Mouse (Mus musculus): ENCODE measurements around the gene Mettl27. TPM values are rescaled to one million over a fixed set of nuclear protein-coding genes. Genes with fewer than 3 reads are reported as not detected.

Mettl27 gene
- total and polyA plus RNA-seq, 3 experiments, result 22.5 to 33.1 (median 23.5) TPM

DNA sequence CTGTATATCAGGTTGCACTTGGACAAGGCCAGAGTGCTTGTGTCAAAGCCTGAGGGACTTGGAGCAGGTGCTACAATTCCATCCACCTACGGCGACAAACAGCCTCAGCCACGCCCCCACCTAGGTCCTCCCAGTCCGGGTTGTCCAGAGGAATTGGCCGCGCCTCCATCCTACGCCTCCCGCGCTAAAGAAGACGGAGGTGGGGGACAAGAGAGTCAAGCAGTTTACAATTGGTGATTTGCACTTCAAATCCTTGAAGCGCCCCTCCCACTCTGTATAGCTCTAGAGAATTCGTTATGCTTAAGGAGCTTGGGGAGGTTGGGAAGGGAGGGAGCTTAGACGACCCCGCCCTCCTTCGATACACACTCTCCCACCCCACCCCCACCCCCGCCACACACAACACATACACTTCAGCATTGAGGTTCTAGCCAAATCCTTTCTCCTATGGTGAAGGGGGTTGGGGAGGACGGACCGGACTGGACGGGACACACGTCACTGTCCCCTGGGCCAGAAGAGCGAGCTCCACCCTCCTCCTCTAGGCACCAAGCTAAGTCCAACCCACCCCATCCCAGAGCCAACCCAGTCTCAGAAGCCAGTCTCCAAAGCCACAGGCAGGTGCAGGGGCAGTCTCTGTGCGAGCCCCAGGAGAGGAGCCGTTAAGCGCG lies 53.6 kb downstream of the Mettl27 start, which contains the start of gene Cldn3:
Gene Cldn3, plus strand, starts transcription at position 582 of the 665 bp plus-strand sequence.
- peak; percentile 56 for DNase-seq

DNA sequence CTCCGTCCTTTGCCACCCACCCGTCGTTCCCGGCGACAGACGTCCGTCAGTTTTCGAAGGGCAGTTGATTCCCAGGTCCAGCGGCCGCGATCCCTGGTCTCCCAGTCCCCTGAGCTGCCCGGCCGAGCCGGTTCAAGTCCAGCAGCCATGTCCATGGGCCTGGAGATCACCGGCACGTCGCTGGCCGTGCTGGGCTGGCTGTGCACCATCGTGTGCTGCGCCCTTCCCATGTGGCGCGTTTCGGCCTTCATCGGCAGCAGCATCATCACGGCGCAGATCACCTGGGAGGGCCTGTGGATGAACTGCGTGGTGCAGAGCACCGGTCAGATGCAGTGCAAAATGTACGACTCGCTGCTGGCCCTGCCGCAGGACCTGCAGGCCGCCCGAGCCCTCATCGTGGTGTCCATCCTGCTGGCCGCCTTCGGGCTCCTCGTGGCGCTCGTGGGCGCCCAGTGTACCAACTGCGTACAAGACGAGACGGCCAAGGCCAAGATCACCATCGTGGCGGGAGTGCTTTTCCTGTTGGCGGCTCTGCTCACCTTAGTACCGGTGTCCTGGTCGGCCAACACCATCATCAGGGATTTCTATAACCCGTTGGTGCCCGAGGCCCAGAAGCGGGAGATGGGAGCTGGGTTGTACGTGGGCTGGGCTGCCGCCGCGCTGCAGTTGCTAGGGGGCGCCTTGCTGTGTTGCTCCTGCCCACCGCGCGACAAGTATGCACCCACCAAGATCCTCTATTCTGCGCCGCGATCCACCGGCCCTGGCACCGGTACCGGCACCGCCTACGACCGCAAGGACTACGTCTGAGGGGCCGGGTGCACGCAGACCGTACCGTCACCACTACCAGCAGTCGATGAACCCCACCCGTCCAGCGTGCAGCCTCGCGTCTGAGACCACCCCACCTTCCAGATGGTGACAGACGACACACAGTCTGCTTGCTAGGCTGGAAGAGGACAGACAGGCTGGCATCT lies 54.4 kb downstream of the Mettl27 start:
- DNase-seq, result no peak

DNA sequence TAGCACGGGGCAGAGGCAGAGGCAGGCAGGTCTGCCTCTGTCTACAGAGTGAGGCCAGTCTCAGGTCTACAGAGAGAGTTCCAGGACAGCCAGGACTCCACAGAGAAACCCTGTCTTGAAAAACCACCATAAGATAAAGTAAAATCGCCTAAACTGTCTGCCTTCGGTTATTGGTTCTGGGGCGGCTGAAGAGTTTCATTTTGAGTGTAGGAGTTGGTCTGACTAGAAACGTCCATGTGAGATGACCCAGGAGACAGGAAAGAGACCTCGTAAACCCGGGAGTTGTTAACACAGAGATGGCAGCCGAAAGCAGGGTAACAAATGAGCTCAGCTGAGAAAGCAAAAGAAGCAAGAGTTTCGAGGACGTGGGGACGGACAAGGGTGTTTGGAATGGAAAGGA lies 57.0 kb downstream of the Mettl27 start:
- no peak for DNase-seq

DNA sequence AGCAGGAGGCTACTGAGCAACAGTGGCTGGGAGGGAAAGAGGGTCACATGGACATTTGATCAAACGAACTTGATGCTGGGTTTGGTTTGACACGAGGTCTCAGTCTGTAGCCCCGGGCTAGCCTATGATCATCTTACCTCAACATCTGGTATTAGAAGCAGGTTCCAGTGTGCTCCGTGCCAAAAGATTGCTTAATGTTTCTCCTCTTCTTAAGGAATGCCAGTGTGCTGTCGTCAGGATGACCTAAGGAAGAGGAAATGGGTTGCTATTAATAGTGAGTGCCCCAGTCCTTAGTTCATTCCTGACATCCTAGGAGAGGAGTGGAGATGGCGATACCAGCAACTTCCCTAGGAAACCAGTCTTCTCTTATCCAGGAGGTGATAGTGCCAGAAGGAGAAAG lies 57.6 kb downstream of the Mettl27 start:
- DNase-seq, result no peak

Other genes with a start within 250 kb of the Mettl27 start
- 10 to 100 TPM; 20.6 to 22.1 TPM for gene Limk1, start 243.8 kb upstream of the Mettl27 start, total RNA-seq (2021)
- 36.5 and 38.4 TPM in 2 replicates for gene Limk1, start 243.8 kb upstream of the Mettl27 start, polyA plus RNA-seq (2012; rRNA removed)
- 10 to 100 TPM; 11.8 to 26.9 TPM for gene Eln, start 185.0 kb upstream of the Mettl27 start, total RNA-seq (2021)
- 21.8 and 30.7 TPM in 2 replicates for gene Eln, start 185.0 kb upstream of the Mettl27 start, polyA plus RNA-seq (2012; rRNA removed)
- gene Tmem270, start 25.6 kb upstream of the Mettl27 start, total RNA-seq (2021), result not detected
- not detected in 2 replicates for gene Tmem270, start 25.6 kb upstream of the Mettl27 start, polyA plus RNA-seq (2012; rRNA removed)
- not detected for gene Cldn13, start 16.8 kb upstream of the Mettl27 start, total RNA-seq (2021)
- not detected in 2 replicates for gene Cldn13, start 16.8 kb upstream of the Mettl27 start, polyA plus RNA-seq (2012; rRNA removed)
- gene Cldn4, start 14.6 kb downstream of the Mettl27 start, total RNA-seq (2021), result not detected
- 0.06 TPM in 1 of 2 replicates, not detected in the other for gene Cldn4, start 14.6 kb downstream of the Mettl27 start, polyA plus RNA-seq (2012; rRNA removed)
- under 1 TPM; 0.62 to 0.75 TPM for gene Cldn3, start 53.8 kb downstream of the Mettl27 start, total RNA-seq (2021)
- gene Cldn3, start 53.8 kb downstream of the Mettl27 start, polyA plus RNA-seq (2012; rRNA removed), result 2.9 and 3.7 TPM in 2 replicates
- gene Abhd11, start 76.8 kb downstream of the Mettl27 start, total RNA-seq (2021), result 10 to 100 TPM; 51.7 to 52.4 TPM
- gene Abhd11, start 76.8 kb downstream of the Mettl27 start, polyA plus RNA-seq (2012; rRNA removed), result 90.8 and 100.0 TPM in 2 replicates
- gene Stx1a, start 91.1 kb downstream of the Mettl27 start, total RNA-seq (2021), result 1 to 10 TPM; 5.9 to 7.5 TPM
- 23.2 and 31.8 TPM in 2 replicates for gene Stx1a, start 91.1 kb downstream of the Mettl27 start, polyA plus RNA-seq (2012; rRNA removed)
- gene Dnajc30, start 131.8 kb downstream of the Mettl27 start, total RNA-seq (2021), result 10 to 100 TPM; 30.7 to 43.3 TPM
- gene Dnajc30, start 131.8 kb downstream of the Mettl27 start, polyA plus RNA-seq (2012; rRNA removed), result 85.4 and 105 TPM in 2 replicates
- gene Bud23, start 132.6 kb downstream of the Mettl27 start, total RNA-seq (2021), result 10 to 100 TPM; 46.3 to 62.4 TPM
- gene Bud23, start 132.6 kb downstream of the Mettl27 start, polyA plus RNA-seq (2012; rRNA removed), result 62.8 and 65.6 TPM in 2 replicates
- gene Vps37d, start 145.9 kb downstream of the Mettl27 start, total RNA-seq (2021), result 1 to 10 TPM; 1.4 to 4.5 TPM
- 7.4 and 9.7 TPM in 2 replicates for gene Vps37d, start 145.9 kb downstream of the Mettl27 start, polyA plus RNA-seq (2012; rRNA removed)
- gene Mlxipl, start 157.5 kb downstream of the Mettl27 start, total RNA-seq (2021), result 10 to 100 TPM; 49.2 to 91.7 TPM
- 127 and 165 TPM in 2 replicates for gene Mlxipl, start 157.5 kb downstream of the Mettl27 start, polyA plus RNA-seq (2012; rRNA removed)
- gene Tbl2, start 217.3 kb downstream of the Mettl27 start, total RNA-seq (2021), result 10 to 100 TPM; 22.7 to 35.9 TPM
- 8.7 and 9.2 TPM in 2 replicates for gene Tbl2, start 217.3 kb downstream of the Mettl27 start, polyA plus RNA-seq (2012; rRNA removed)
- 10 to 100 TPM; 77.9 to 95.3 TPM for gene Bcl7b, start 235.9 kb downstream of the Mettl27 start, total RNA-seq (2021)
- 52.4 and 79.9 TPM in 2 replicates for gene Bcl7b, start 235.9 kb downstream of the Mettl27 start, polyA plus RNA-seq (2012; rRNA removed)